Mouse (Mus musculus) liver, embryonic 16.5 days (tissue): ENCODE measurements around the gene Runx2. TPM values are rescaled to one million over a fixed set of nuclear protein-coding genes. Genes with fewer than 3 reads are reported as not detected.

Experiments
- ATAC-seq: fragments of 200-750 bp; cut with Nextera tagmentation; 2 replicates; pipeline ENCODE4 v1.8.0; 2017; ENCODE audit warnings: low read depth, mild to moderate bottlenecking, moderate number of reproducible peaks, moderate library complexity
- H3K27ac ChIP-seq: fragments of 300-500 bp; sonication (generic); 2 replicates; pipeline ENCODE4 v1.5.1; 2014; ENCODE audit warnings: mild to moderate bottlenecking, low read length
- H3K27me3 ChIP-seq: fragments of 300-500 bp; sonication (generic); 2 replicates; pipeline ENCODE4 v1.6.1; 2014; ENCODE audit warnings: low read depth, low read length, mixed read lengths; ENCODE audit not compliant: control insufficient read depth, insufficient read depth
- H3K36me3 ChIP-seq: fragments of 300-500 bp; sonication (generic); 2 replicates; pipeline ENCODE4 v1.6.1; 2014; ENCODE audit warnings: mild to moderate bottlenecking; ENCODE audit not compliant: control insufficient read depth, insufficient read depth
- H3K4me1 ChIP-seq: fragments of 300-500 bp; sonication (generic); 2 replicates; pipeline ENCODE4 v1.6.1; 2014; ENCODE audit warnings: low read depth, low read length, mixed read lengths; ENCODE audit not compliant: control insufficient read depth
- H3K4me2 ChIP-seq: fragments of 300-500 bp; sonication (generic); 2 replicates; pipeline ENCODE4 v1.6.1; 2014; ENCODE audit warnings: low read depth, low read length, mixed read lengths
- H3K4me3 ChIP-seq: fragments of 300-500 bp; sonication (generic); 2 replicates; pipeline ENCODE4 v1.5.1; 2014; ENCODE audit warnings: low read depth, mild to moderate bottlenecking, low read length
- H3K9ac ChIP-seq: fragments of 300-500 bp; sonication (generic); 2 replicates; pipeline ENCODE4 v1.6.1; 2014; ENCODE audit warnings: low read depth, low read length
- H3K9me3 ChIP-seq: fragments of 300-500 bp; sonication (generic); replicated peaks from 2 replicates; pipeline ENCODE4 v1.6.1; 2016; ENCODE audit warnings: low read length; ENCODE audit not compliant: control insufficient read depth
- WGBS: fragments of 180-500 bp; shearing (Covaris S2); extraction: QIAGEN DNeasy Blood & Tissue Kit; methylation state at CpG from one replicate; pipeline ENCODE4 v1.1.7; 2014; ENCODE audit not compliant: insufficient replicate concordance; 5-methylcytosine and 5-hydroxymethylcytosine counted together
- polyA plus RNA-seq: library from polyadenylated mRNA; unstranded; fragments of >200 nt; fragmentation: Nextera tagmentation; extraction: Ambion mirVana; gene quantifications from 2 replicates; pipeline ENCODE4 v1.2.1, GENCODE M21; 2015

The Runx2 gene
- polyA plus RNA-seq, 1 experiment from 2014 or later = 0.64 TPM

DNA sequence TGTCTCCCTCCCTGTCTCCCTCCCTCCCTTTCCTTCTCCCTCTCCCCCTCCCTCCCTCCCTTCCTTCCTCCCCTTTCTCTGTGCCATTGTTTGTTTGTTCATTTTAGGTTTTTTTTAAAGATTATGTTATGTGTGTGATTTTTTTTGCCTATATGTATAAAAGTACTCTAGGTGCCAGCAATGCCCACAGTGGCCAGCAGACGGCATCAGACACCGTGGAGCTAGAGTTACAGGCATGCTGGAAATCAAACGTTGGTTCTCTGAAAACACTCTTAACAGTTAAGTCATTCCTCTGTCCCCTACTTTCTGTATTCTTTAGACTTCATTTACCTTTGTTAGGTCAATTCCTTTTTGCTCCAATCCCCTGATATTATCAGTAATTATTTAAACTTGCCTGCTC is 70.8 kb downstream of the Runx2 start:
- Histone ChIP-seq H3K27ac (no peak overlapping the region), H3K9me3 (no peaks in the 10 kb centered on the region), H3K4me2 (no peak overlapping the region), H3K4me1 (no peaks in the 10 kb centered on the region), H3K27me3 (peaks cover 10% of the 10 kb centered on the region), H3K36me3 (no peaks in the 10 kb centered on the region), H3K9ac (no peak overlapping the region), H3K4me3 (no peak overlapping the region)
- WGBS = 44% methylated on average over 3 of the region's 3 CpGs
- no peak for ATAC-seq

DNA sequence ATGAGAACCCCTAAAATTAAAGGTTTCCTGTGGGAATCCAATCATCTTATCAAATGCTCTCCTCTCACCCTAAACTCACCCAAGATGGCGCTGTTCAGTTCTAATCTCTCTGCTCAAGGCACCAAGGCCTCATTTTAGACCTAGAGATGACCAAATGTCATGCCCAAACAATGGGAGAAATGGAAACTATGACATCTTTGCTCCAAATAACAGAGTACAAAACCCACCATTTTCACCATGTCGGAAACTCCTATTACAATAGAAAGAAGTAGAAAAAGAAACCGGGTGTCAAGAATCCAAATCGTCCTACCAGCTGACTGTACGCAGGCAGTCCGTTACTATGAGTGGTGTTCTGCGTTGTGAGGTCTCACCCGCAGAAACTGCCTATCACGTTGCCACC is 72.4 kb downstream of the Runx2 start:
- H3K27me3 ChIP-seq = peaks cover 25% of the 10 kb centered on the region

DNA sequence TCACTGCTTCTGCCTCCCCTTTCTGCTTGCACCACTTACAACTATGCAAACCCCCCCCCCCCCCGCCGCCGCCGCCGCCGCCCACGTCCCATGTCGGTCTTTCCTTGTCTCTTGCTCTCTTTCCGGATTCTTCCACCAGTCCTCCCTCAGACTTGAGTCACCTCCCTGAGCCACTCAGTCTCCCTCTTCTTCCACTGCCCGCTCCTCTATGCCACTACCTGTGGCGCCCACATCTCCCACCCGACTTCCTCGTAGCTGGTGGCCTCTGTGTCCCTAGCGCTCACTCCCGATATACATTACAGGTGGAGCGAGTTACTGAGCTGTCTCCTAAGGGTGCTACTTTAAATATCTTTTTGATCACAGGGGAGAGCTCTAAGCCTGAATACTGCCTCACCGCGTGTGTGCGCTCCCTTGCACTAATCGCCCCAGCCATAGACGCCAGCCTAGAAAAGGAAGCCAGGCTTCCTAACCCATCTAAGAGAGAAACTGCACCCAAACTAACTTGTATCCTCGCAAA is 76.4 kb downstream of the Runx2 start:
- 0% methylated on average over 16 of the region's 22 CpGs for WGBS
- H3K4me2 ChIP-seq = peak overlapping the region; percentile 42; the same call in 1 of the 2 replicates
- H3K9ac ChIP-seq = no peak overlapping the region
- H3K36me3 ChIP-seq = no peaks in the 10 kb centered on the region
- peaks cover 65% of the 10 kb centered on the region for H3K27me3 ChIP-seq
- H3K4me3 ChIP-seq = peak overlapping the region; percentile 17; the same call in 1 of the 2 replicates
- no peaks in the 10 kb centered on the region for H3K9me3 ChIP-seq
- ATAC-seq = no peak
- no peak overlapping the region for H3K27ac ChIP-seq
- no peaks in the 10 kb centered on the region; the same call in none of the 2 replicates for H3K4me1 ChIP-seq

More for the DNA sequence above, 72.4 kb downstream of the Runx2 start:
- 72% methylated on average over 9 of the region's 9 CpGs for WGBS
- H3K4me3 ChIP-seq = no peak overlapping the region
- H3K27ac ChIP-seq = no peak overlapping the region
- H3K9ac ChIP-seq = no peak overlapping the region
- H3K9me3 ChIP-seq = no peaks in the 10 kb centered on the region
- H3K36me3 ChIP-seq = no peaks in the 10 kb centered on the region
- no peak overlapping the region for H3K4me2 ChIP-seq
- no peaks in the 10 kb centered on the region for H3K4me1 ChIP-seq
- no peak for ATAC-seq

DNA sequence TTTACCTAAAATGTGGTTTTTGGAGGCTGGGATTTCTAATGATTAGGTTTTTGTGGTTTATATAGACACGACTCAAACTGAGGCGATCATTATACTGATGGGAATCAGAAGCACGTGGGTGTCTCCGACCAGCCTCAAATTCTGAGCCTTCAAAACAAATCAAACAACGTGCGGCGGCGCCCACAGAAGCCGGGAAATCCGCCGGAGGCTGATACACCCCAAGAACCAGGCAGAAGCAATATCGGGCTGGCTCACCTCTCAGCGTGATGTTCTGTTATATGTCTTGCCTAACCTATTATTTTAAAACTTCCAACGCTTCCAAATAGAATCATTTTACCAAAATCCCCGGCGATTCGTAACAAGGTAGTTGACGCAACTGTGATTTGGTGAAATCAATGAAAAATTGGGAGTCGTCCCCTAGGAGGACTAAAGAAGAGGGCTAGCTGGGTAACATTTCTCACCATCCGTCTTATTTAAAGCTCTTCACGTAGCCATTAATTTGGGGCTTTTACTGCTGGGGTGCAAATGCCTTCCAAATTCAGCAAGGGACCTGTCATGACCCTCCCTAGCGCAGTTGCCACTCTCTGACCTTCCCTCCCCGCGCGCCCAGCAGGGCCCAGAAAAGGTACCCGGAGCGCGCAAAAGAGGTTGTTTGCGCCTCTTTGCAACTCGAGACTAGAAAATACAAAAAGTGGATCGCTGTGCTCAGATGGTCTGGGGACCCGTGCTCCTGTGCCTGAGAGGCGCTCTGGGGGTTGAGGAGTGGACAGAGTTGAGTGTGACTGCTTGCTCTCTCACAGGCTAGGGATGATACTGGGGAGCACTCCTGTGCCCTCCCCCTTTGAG is 77.1 kb downstream of the Runx2 start:
- Histone ChIP-seq H3K4me1 (no peaks in the 10 kb centered on the region; the same call in none of the 2 replicates), H3K27ac (no peak overlapping the region), H3K9ac (no peak overlapping the region), H3K27me3 (peaks cover 66% of the 10 kb centered on the region), H3K4me3 (peak overlapping the region; percentile 17), H3K4me2 (peak overlapping the region; percentile 42), H3K36me3 (no peaks in the 10 kb centered on the region), H3K9me3 (no peaks in the 10 kb centered on the region)
- ATAC-seq = no peak
- WGBS = under 1% methylated on average over 33 of the region's 33 CpGs

DNA sequence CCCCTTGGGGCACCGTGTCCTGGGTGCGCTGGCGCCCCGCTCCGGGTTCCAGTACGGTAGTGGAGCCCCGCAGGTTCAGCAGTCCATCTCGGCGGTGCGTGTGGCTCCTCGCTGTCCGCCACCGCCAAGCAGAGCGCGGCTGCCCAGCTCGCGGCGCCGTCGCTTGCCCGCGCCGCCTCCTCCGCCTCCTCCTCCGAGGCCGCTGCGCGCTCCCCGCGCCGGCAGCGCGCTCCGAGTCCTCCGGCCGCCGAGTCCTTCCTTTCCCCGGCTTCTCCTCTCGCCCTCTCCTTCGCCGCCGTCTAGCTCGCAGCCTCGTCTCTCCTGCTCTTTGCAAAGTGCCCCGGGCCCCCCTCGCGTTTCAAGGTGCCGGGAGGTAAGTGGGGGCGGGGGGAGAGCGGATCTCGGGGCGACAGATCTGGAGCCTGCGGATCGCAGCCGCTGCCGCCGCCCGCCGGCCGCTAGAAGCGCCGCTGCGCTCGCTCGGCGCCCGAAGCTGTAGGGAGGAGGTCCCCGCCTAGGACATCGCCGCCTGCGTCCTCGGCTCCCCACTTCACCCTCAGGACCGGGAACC is 78.5 kb downstream of the Runx2 start:
- H3K9ac ChIP-seq = peak overlapping the region; percentile 37
- H3K4me3 ChIP-seq = peak overlapping the region; percentile 64
- H3K9me3 ChIP-seq = no peaks in the 10 kb centered on the region
- H3K4me2 ChIP-seq = peak overlapping the region; percentile 69
- H3K4me1 ChIP-seq = no peaks in the 10 kb centered on the region; the same call in none of the 2 replicates
- H3K36me3 ChIP-seq = no peaks in the 10 kb centered on the region
- peaks cover 67% of the 10 kb centered on the region for H3K27me3 ChIP-seq
- no peak overlapping the region for H3K27ac ChIP-seq
- ATAC-seq = 0 out of 2 replicates have a peak, but pooled peaks have one; percentile 19
- WGBS = under 1% methylated on average over 62 of the region's 73 CpGs

DNA sequence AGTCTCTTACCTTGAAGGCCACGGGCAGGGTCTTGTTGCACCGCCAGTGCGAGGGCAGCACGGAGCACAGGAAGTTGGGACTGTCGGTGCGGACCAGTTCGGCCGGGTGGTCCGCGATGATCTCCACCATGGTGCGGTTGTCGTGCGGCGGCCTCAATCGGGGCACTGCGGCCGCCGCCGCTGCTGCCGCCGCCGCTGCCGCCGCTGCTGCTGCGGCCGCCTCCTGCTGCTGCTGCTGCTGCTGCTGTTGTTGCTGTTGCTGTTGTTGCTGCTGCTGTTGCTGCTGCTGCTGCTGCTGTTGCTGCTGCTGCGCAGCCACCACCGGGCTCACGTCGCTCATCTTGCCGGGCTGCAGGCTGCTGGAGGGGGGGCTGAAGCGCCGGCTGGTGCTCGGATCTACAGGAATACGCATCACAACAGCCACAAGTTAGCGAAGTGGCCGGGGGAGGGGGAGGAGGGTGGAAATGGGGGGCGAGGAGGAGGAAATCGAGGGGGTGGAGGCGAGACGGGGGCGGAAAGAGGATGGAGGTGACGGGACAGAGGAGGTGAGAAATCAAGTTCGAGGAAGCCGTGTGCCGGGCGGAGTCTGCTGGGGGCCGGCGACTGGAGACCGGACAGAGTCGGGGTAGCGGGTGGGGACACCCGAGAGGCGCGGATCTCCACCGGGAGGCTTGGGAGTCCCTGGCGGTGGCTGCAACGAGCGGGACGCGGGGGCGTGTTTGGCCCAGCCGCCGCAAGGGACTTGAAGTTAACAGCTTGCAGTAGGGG is 79.2 kb downstream of the Runx2 start:
- H3K27me3 ChIP-seq = peaks cover 69% of the 10 kb centered on the region
- H3K9ac ChIP-seq = peak overlapping the region; percentile 37; the same call in 1 of the 2 replicates
- under 1% methylated on average over 62 of the region's 64 CpGs for WGBS
- no peaks in the 10 kb centered on the region for H3K36me3 ChIP-seq
- peak overlapping the region; percentile 69 for H3K4me2 ChIP-seq
- 0 out of 2 replicates have a peak, but pooled peaks have one; percentile 16 for ATAC-seq
- H3K4me1 ChIP-seq = no peaks in the 10 kb centered on the region; the same call in none of the 2 replicates
- H3K9me3 ChIP-seq = no peaks in the 10 kb centered on the region
- H3K4me3 ChIP-seq = peak overlapping the region; percentile 64
- no peak overlapping the region for H3K27ac ChIP-seq

DNA sequence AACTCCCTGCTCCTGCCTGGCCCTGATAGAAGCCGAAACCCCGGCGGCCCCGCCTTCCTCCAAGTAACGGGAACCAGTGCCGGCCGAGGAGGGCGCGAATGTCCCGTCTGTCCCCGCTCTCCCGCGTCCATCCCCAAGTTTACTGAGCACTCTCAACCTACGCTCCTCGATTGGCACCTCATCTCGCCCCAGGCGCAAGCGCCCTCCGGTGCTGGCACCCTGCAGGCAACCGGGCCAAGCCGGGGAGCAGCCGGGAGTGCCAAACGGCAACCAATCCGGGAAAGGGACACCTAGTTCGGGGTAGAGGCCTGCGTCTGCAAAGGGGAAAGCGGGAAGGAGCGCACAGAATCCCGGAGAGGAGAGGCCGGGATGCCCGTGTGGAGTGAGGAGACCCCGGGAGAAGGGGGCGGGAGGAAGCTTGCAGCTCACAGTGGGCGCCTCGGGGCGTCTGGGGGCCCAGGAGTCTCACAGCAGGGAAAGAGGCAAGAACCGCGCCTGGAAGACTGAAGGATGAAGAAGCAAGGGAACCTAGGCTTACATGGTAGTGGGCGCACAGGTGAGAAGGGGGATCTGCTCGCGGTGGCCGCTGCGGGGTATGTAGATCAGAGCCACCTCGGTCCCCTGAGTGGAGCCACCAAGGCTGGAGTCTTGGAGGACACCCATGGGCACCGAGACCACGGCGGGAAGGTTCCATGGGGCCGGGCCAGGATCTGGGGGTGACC is 79.9 kb downstream of the Runx2 start:
- Histone ChIP-seq H3K27me3 (peaks cover 69% of the 10 kb centered on the region), H3K9ac (peak overlapping the region; percentile 42; the same call in 1 of the 2 replicates)
- ATAC-seq = no peak

More for the DNA sequence above, 79.9 kb downstream of the Runx2 start:
- WGBS = under 1% methylated on average over 48 of the region's 48 CpGs
- peak overlapping the region; percentile 64 for H3K4me3 ChIP-seq
- H3K4me1 ChIP-seq = no peaks in the 10 kb centered on the region; the same call in none of the 2 replicates
- H3K27ac ChIP-seq = no peak overlapping the region
- no peaks in the 10 kb centered on the region for H3K9me3 ChIP-seq
- peak overlapping the region; percentile 69 for H3K4me2 ChIP-seq
- no peaks in the 10 kb centered on the region for H3K36me3 ChIP-seq
